Mouse (Mus musculus) kidney, embryonic 15.5 days (tissue): Measurements from ENCODE around the gene E130116L18Rik. TPM values are rescaled to one million over a fixed set of nuclear protein-coding genes. Genes with fewer than 3 reads are reported as not detected.
"Not testable (repeated sequence)": the region's sequence is repeated elsewhere in the genome, so short reads cannot be mapped to it uniquely, and the experiment has no call there.

Experiments
- ATAC-seq: fragments of 200-750 bp; cut with Nextera tagmentation; replicated peaks from 2 replicates; pipeline ENCODE4 v1.8.0; 2017; ENCODE audit warnings: moderate TSS enrichment; ENCODE audit not compliant: low FRiP score
- H3K27ac ChIP-seq: fragments of 300-500 bp; sonication (generic); 2 replicates; pipeline ENCODE4 v1.5.1; 2015; ENCODE audit warnings: mild to moderate bottlenecking, inconsistent platforms
- H3K27me3 ChIP-seq: fragments of 300-500 bp; sonication (generic); 2 replicates; pipeline ENCODE4 v1.6.1; 2015; ENCODE audit warnings: inconsistent platforms
- H3K36me3 ChIP-seq: fragments of 300-500 bp; sonication (generic); 2 replicates; pipeline ENCODE4 v1.6.1; 2015; ENCODE audit warnings: inconsistent platforms
- H3K4me1 ChIP-seq: fragments of 300-500 bp; sonication (generic); 2 replicates; pipeline ENCODE4 v1.6.1; 2015; ENCODE audit warnings: inconsistent platforms
- H3K4me2 ChIP-seq: fragments of 300-500 bp; sonication (generic); 2 replicates; pipeline ENCODE4 v1.6.1; 2015; ENCODE audit warnings: moderate library complexity, mild to moderate bottlenecking, inconsistent platforms
- H3K4me3 ChIP-seq: fragments of 300-500 bp; sonication (generic); replicated peaks from 2 replicates; pipeline ENCODE4 v1.5.1; 2015; ENCODE audit warnings: mild to moderate bottlenecking, inconsistent platforms
- H3K9ac ChIP-seq: fragments of 300-500 bp; sonication (generic); 2 replicates; pipeline ENCODE4 v1.6.1; 2015; ENCODE audit warnings: mild to moderate bottlenecking, inconsistent platforms
- H3K9me3 ChIP-seq: fragments of 300-500 bp; sonication (generic); replicated peaks from 2 replicates; pipeline ENCODE4 v1.6.1; 2016; ENCODE audit warnings: inconsistent platforms
- WGBS: fragments of 180-500 bp; shearing (Covaris S2); methylation state at CpG from one replicate; pipeline ENCODE4 v1.1.7; 2015; ENCODE audit warnings: mixed read lengths; 5-methylcytosine and 5-hydroxymethylcytosine counted together
- polyA plus RNA-seq: library from polyadenylated mRNA; unstranded; fragments of >200 nt; fragmentation: Nextera tagmentation; extraction: Ambion mirVana; gene quantifications from 2 replicates; pipeline ENCODE4 v1.2.1, GENCODE M21; 2015

The E130116L18Rik gene
- polyA plus RNA-seq, 1 experiment from 2014 or later = 1.9 TPM

- peaks cover 9% of the 10 kb centered on the region for H3K36me3 ChIP-seq
- H3K4me3 ChIP-seq = no peak overlapping the region
- H3K4me2 ChIP-seq = no peak overlapping the region
- no peaks in the 10 kb centered on the region for H3K9me3 ChIP-seq
- H3K4me1 ChIP-seq = 0 out of 2 replicates have a peak, but pooled peaks cover 7% of the 10 kb centered on the region
- H3K27ac ChIP-seq = no peak overlapping the region
- 84% methylated on average over 6 of the region's 6 CpGs for WGBS
- no peak for ATAC-seq
- no peak overlapping the region for H3K9ac ChIP-seq
- H3K27me3 ChIP-seq = no peaks in the 10 kb centered on the region
These were observed 20.1 kb upstream of the E130116L18Rik start for GRCm38 (mm10) chr5:25243101-25243500.

GRCm38 (mm10) chr5:25224377-25224776 is 1.4 kb upstream of the E130116L18Rik start:
- H3K4me2 ChIP-seq = peak overlapping the region; percentile 69; the same call in 1 of the 2 replicates
- 89% methylated on average over 1 of the region's 1 CpGs for WGBS
- not testable (repeated sequence) for H3K27me3 ChIP-seq, H3K4me1 ChIP-seq, H3K9me3 ChIP-seq, H3K4me3 ChIP-seq, H3K9ac ChIP-seq, ATAC-seq, H3K36me3 ChIP-seq, H3K27ac ChIP-seq

GRCm38 (mm10) chr5:25221604-25222003 is 1.3 kb downstream of the E130116L18Rik start, which contains the start of gene Galnt11:
Gene Galnt11, plus strand, starts transcription at chr5:25221904.
- peaks cover 8% of the 10 kb centered on the region for H3K4me1 ChIP-seq
- H3K4me2 ChIP-seq = peak within 1 kb of the TSS; percentile 69
- ATAC-seq = no peak
- peak within 1 kb of the TSS; percentile 83 for H3K9ac ChIP-seq
- no peaks in the 10 kb centered on the region for H3K36me3 ChIP-seq
- H3K27ac ChIP-seq = peak within 1 kb of the TSS; percentile 95
- H3K9me3 ChIP-seq = no peaks in the 10 kb centered on the region
- H3K27me3 ChIP-seq = no peaks in the 10 kb centered on the region
- H3K4me3 ChIP-seq = peak within 1 kb of the TSS; percentile 75
- 85% methylated on average over 3 of the region's 3 CpGs for WGBS

GRCm38 (mm10) chr5:25215006-25215405 is 7.9 kb downstream of the E130116L18Rik start:
- H3K36me3 ChIP-seq = no peaks in the 10 kb centered on the region
- H3K9ac ChIP-seq = no peak overlapping the region
- H3K4me2 ChIP-seq = no peak overlapping the region
- no peaks in the 10 kb centered on the region for H3K27me3 ChIP-seq
- no peak overlapping the region for H3K4me3 ChIP-seq
- H3K27ac ChIP-seq = no peak overlapping the region
- no peaks in the 10 kb centered on the region for H3K9me3 ChIP-seq
- H3K4me1 ChIP-seq = no peaks in the 10 kb centered on the region
- 84% methylated on average over 6 of the region's 6 CpGs for WGBS
- ATAC-seq = no peak

- not testable (repeated sequence) for H3K4me2 ChIP-seq, H3K27me3 ChIP-seq, H3K4me1 ChIP-seq, H3K4me3 ChIP-seq, H3K36me3 ChIP-seq, ATAC-seq, H3K9me3 ChIP-seq, H3K9ac ChIP-seq, H3K27ac ChIP-seq
These were observed 9.7 kb downstream of the E130116L18Rik start for GRCm38 (mm10) chr5:25213216-25213615.

- Histone ChIP-seq H3K9me3 (no peaks in the 10 kb centered on the region), H3K4me3 (no peak overlapping the region), H3K9ac (no peak overlapping the region), H3K36me3 (no peaks in the 10 kb centered on the region), H3K27ac (no peak overlapping the region), H3K4me1 (no peaks in the 10 kb centered on the region), H3K27me3 (no peaks in the 10 kb centered on the region), H3K4me2 (no peak overlapping the region)
- 92% methylated on average over 1 of the region's 1 CpGs for WGBS
- ATAC-seq = no peak
These were observed 11.1 kb downstream of the E130116L18Rik start for GRCm38 (mm10) chr5:25211872-25212271.

- no peak overlapping the region for H3K27ac ChIP-seq
- H3K4me2 ChIP-seq = no peak overlapping the region
- no peaks in the 10 kb centered on the region for H3K9me3 ChIP-seq
- H3K36me3 ChIP-seq = no peaks in the 10 kb centered on the region
- H3K9ac ChIP-seq = no peak overlapping the region
- H3K27me3 ChIP-seq = no peaks in the 10 kb centered on the region
- ATAC-seq = no peak
- 80% methylated on average over 2 of the region's 2 CpGs for WGBS
- no peak overlapping the region for H3K4me3 ChIP-seq
- H3K4me1 ChIP-seq = no peaks in the 10 kb centered on the region
These were observed 32.4 kb downstream of the E130116L18Rik start for GRCm38 (mm10) chr5:25190521-25190920.

GRCm38 (mm10) chr5:25188802-25189201 is 34.2 kb downstream of the E130116L18Rik start:
- WGBS = 28% methylated on average over 1 of the region's 1 CpGs
- peak; percentile 52; the same call in 1 of the 2 replicates for ATAC-seq
- no peak overlapping the region for H3K4me2 ChIP-seq
- no peak overlapping the region for H3K27ac ChIP-seq
- H3K4me1 ChIP-seq = no peaks in the 10 kb centered on the region
- H3K36me3 ChIP-seq = no peaks in the 10 kb centered on the region
- H3K4me3 ChIP-seq = no peak overlapping the region
- no peak overlapping the region for H3K9ac ChIP-seq
- H3K27me3 ChIP-seq = no peaks in the 10 kb centered on the region
- no peaks in the 10 kb centered on the region for H3K9me3 ChIP-seq

GRCm38 (mm10) chr5:25187727-25188126 is 35.2 kb downstream of the E130116L18Rik start:
- Histone ChIP-seq H3K9ac (no peak overlapping the region), H3K4me3 (no peak overlapping the region), H3K27me3 (no peaks in the 10 kb centered on the region), H3K9me3 (no peaks in the 10 kb centered on the region), H3K27ac (no peak overlapping the region), H3K36me3 (no peaks in the 10 kb centered on the region), H3K4me1 (no peaks in the 10 kb centered on the region), H3K4me2 (no peak overlapping the region)
- peak; percentile 40; the same call in 1 of the 2 replicates for ATAC-seq

- Histone ChIP-seq H3K4me3 (no peak overlapping the region), H3K27me3 (no peaks in the 10 kb centered on the region), H3K27ac (no peak overlapping the region), H3K36me3 (no peaks in the 10 kb centered on the region), H3K9me3 (no peaks in the 10 kb centered on the region), H3K4me2 (no peak overlapping the region), H3K4me1 (0 out of 2 replicates have a peak, but pooled peaks cover 3% of the 10 kb centered on the region), H3K9ac (no peak overlapping the region)
- WGBS = 66% methylated on average over 2 of the region's 2 CpGs
- no peak for ATAC-seq
These were observed 38.4 kb downstream of the E130116L18Rik start for GRCm38 (mm10) chr5:25184594-25184993.

- Histone ChIP-seq H3K9me3 (no peaks in the 10 kb centered on the region), H3K27me3 (no peaks in the 10 kb centered on the region), H3K27ac (no peak overlapping the region), H3K9ac (no peak overlapping the region), H3K4me3 (no peak overlapping the region), H3K4me1 (0 out of 2 replicates have a peak, but pooled peaks cover 3% of the 10 kb centered on the region), H3K4me2 (no peak overlapping the region), H3K36me3 (no peaks in the 10 kb centered on the region)
- 90% methylated on average over 4 of the region's 4 CpGs for WGBS
- no peak for ATAC-seq
These were observed 39.4 kb downstream of the E130116L18Rik start for GRCm38 (mm10) chr5:25183595-25183994.

GRCm38 (mm10) chr5:25181004-25181531 is 41.9 kb downstream of the E130116L18Rik start, which contains the start of gene Galntl5:
Gene Galntl5, plus strand, starts transcription at chr5:25181460.
- H3K9ac ChIP-seq = no peak within 1 kb of the TSS
- H3K4me3 ChIP-seq = no peak within 1 kb of the TSS
- H3K4me2 ChIP-seq = no peak within 1 kb of the TSS
- H3K27ac ChIP-seq = no peak within 1 kb of the TSS
- H3K36me3 ChIP-seq = no peaks in the 10 kb centered on the region
- no peaks in the 10 kb centered on the region for H3K9me3 ChIP-seq
- 0 out of 2 replicates have a peak, but pooled peaks cover 3% of the 10 kb centered on the region for H3K4me1 ChIP-seq
- 70% methylated on average over 1 of the region's 1 CpGs for WGBS
- no peaks in the 10 kb centered on the region for H3K27me3 ChIP-seq
- ATAC-seq = no peak
